Mouse (Mus musculus): ENCODE measurements at regions not wholly inside any gene's neighbourhood (a gene's known extent, or its start where the extent isn't known, plus 50 kb on each side); places are given as distances from the start of the nearest gene placed in this dataset.

DNA sequence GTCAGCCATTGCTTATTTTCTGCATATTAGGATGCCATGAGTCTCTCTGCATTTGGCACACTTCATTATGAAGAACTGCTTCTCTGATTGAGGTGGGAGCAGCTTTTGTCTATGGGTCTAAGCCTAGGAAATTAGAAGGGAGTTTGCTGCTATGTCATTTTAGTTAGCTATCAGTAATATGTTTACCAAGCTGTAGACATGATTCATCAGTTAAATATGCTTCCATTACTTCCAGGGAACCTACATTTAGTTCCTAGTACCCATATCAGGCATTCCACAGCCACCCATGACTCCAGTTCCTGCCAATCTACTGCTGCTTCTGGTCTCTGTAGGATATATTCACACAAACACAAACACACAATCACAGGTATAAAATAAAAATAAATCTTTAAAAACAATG is 287.4 kb downstream of the Mat2b start:
- Histone ChIP-seq H3K79me2 (replicated peaks; ENCODE audit: control insufficient read depth, extremely low read depth, insufficient read depth, poor library complexity, severe bottlenecking) (no peaks in the 10 kb centered on the region), H3K4me1 (ENCODE audit: control insufficient read depth in 1 of 2, insufficient read depth in 2 of 2) (peaks cover 1 to 2% of the 10 kb centered on the region in 2 experiments; a peak in 3 of 4 replicates), H3K9ac (ENCODE audit: insufficient read depth, low read depth) (no peak overlapping the region), H3K9me3 (replicated peaks; ENCODE audit: low read length) (no peaks in the 10 kb centered on the region), H3K4me2 (ENCODE audit: insufficient read depth, low read depth, poor library complexity, severe bottlenecking) (no peak overlapping the region), H3K4me3 (replicated peaks in 1 of 3; ENCODE audit: low read depth in 2 of 3, low read length in 2 of 3, poor library complexity in 1 of 3) (no peak overlapping the region), H3K36me3 (replicated peaks in 1 of 2; ENCODE audit: control insufficient read depth in 1 of 2, insufficient read depth in 1 of 2, low read length in 1 of 2) (no peaks in the 10 kb centered on the region), H3K27me3 (replicated peaks) (no peaks in the 10 kb centered on the region), H3K27ac (ENCODE audit: insufficient read depth, low read depth) (no peak overlapping the region)
- dilution Hi-C loops (cut with MboI; ENCODE audit: extremely low pct_ligation_motif_present, extremely low pct_unique_long_range_greater_than_20kb, low sequenced_read_pairs) (no loop called here), in situ Hi-C loops (cut with MboI; ENCODE audit: low pct_ligation_motif_present, low pct_unique_long_range_greater_than_20kb, low sequenced_read_pairs) (no loop called here)
- no peak for TF ChIP-seq ZMIZ1 (IDR thresholded peaks at IDR 0.05; ENCODE audit: low read depth, low read length)
- TF ChIP-seq MAX (IDR thresholded peaks at IDR 0.05; ENCODE audit: low read length): no peak
- no peak for TF ChIP-seq RCOR1 (conservative IDR thresholded peaks at IDR 0.05; ENCODE audit: low read depth, low read length)
- no peak for TF ChIP-seq ETS1 (conservative IDR thresholded peaks at IDR 0.05; ENCODE audit: low read depth, low read length)
- no peak for TF ChIP-seq IRF4 (IDR thresholded peaks at IDR 0.05; ENCODE audit: low read depth, low read length)
- no peak for DNase-seq (ENCODE audit: extremely low read depth)

DNA sequence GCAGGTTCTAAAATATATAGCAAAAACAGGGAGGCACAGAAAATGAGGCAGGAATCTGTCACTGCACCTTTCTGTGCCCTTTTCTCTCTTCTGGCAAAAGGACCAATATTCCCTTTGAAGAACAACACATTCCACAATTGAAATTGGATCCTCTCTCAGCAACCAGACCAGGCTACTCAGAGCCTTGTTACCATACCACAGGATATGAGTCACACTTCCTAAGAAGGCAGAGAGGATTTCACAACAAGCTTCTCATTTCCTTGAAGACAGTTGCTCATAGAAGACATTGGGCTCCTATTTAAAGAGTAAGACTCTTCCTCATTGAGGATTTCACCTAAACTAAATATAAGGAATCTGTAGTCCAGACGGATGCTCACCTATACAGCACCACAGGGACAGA is 292.8 kb downstream of the Mat2b start:
- Histone ChIP-seq H3K4me1 (ENCODE audit: control insufficient read depth in 1 of 2, insufficient read depth in 2 of 2) (peaks cover 2 to 12% of the 10 kb centered on the region in 2 experiments; a peak in 3 of 4 replicates), H3K4me2 (ENCODE audit: insufficient read depth, low read depth, poor library complexity, severe bottlenecking) (no peak overlapping the region), H3K9ac (ENCODE audit: insufficient read depth, low read depth) (no peak overlapping the region), H3K36me3 (replicated peaks in 1 of 2; ENCODE audit: control insufficient read depth in 1 of 2, insufficient read depth in 1 of 2, low read length in 1 of 2) (no peaks in the 10 kb centered on the region), H3K9me3 (replicated peaks; ENCODE audit: low read length) (no peaks in the 10 kb centered on the region), H3K27me3 (replicated peaks) (no peaks in the 10 kb centered on the region), H3K4me3 (replicated peaks in 1 of 3; ENCODE audit: low read depth in 2 of 3, low read length in 2 of 3, poor library complexity in 1 of 3) (no peak overlapping the region), H3K79me2 (replicated peaks; ENCODE audit: control insufficient read depth, extremely low read depth, insufficient read depth, poor library complexity, severe bottlenecking) (no peaks in the 10 kb centered on the region), H3K27ac (ENCODE audit: insufficient read depth, low read depth) (no peak overlapping the region)
- TF ChIP-seq POLR2AphosphoS2 (IDR thresholded peaks at IDR 0.05; ENCODE audit: low read depth, low read length) (no peak), HCFC1 (IDR thresholded peaks at IDR 0.05; ENCODE audit: low read depth, low read length) (no peak), ZNF384 (IDR thresholded peaks at IDR 0.05; ENCODE audit: low read depth, low read length) (no peak), KAT2A (IDR thresholded peaks at IDR 0.05; ENCODE audit: insufficient replicate concordance, low read length) (no peak), EP300 (IDR thresholded peaks at IDR 0.05; ENCODE audit: low read length) (peak; percentile 67; the same call in 1 of the 2 replicates)
- in situ Hi-C loops (cut with MboI; ENCODE audit: low pct_ligation_motif_present, low pct_unique_long_range_greater_than_20kb, low sequenced_read_pairs): no loop called here
- dilution Hi-C loops (cut with MboI; ENCODE audit: extremely low pct_ligation_motif_present, extremely low pct_unique_long_range_greater_than_20kb, low sequenced_read_pairs): no loop called here
- peak; percentile 16 for DNase-seq (ENCODE audit: extremely low read depth)

DNA sequence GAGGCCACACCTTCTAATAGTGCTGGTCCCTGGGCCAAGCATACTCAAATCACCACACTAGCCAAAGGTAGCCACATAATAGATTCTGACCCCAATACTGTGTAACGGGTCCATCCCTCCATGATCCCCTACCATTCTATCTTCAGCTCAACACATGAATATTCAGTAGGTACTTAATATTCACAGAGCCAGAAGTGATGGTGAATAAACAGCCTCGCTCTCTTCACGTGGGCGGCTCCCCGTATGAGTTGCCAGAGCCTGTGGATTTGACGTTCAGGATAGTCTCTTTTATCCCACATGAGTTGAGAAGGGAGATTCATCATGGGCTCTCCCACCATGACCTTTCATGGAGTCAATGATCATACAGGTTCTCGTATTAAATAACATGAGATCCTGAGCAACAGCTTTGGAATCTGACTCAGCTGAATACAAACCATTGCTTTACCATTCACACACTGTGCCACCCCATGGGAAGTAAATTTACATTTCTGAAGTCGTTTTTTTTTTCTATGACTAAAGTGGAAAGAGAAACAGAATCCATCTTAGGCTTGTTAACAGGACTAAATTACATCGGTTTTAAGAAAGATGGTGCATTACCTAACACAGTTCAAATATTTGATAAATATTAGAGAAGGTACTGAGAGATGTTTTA is 297.4 kb downstream of the Mat2b start:
- in situ Hi-C loops (cut with MboI; ENCODE audit: low pct_ligation_motif_present, low pct_unique_long_range_greater_than_20kb, low sequenced_read_pairs): no loop called here
- no peak overlapping the region for H3K9ac ChIP-seq (ENCODE audit: insufficient read depth, low read depth)
- no peak overlapping the region for H3K27ac ChIP-seq (ENCODE audit: insufficient read depth, low read depth)
- no peaks in the 10 kb centered on the region for H3K9me3 ChIP-seq (replicated peaks; ENCODE audit: low read length)
- H3K4me2 ChIP-seq (ENCODE audit: insufficient read depth, low read depth, poor library complexity, severe bottlenecking): no peak overlapping the region
- no peak for DNase-seq (ENCODE audit: extremely low read depth)
- dilution Hi-C loops (cut with MboI; ENCODE audit: extremely low pct_ligation_motif_present, extremely low pct_unique_long_range_greater_than_20kb, low sequenced_read_pairs): no loop called here
- no peaks in the 10 kb centered on the region for H3K27me3 ChIP-seq (replicated peaks)
- no peaks in the 10 kb centered on the region for H3K79me2 ChIP-seq (replicated peaks; ENCODE audit: control insufficient read depth, extremely low read depth, insufficient read depth, poor library complexity, severe bottlenecking)
- H3K4me3 ChIP-seq (replicated peaks in 1 of 3; ENCODE audit: low read depth in 2 of 3, low read length in 2 of 3, poor library complexity in 1 of 3): no peak overlapping the region
- H3K4me1 ChIP-seq (ENCODE audit: control insufficient read depth in 1 of 2, insufficient read depth in 2 of 2): peaks cover under 1 to 13% of the 10 kb centered on the region in 2 experiments; a peak in 3 of 4 replicates
- H3K36me3 ChIP-seq (replicated peaks in 1 of 2; ENCODE audit: control insufficient read depth in 1 of 2, insufficient read depth in 1 of 2, low read length in 1 of 2): no peaks in the 10 kb centered on the region
- no peak for TF ChIP-seq BHLHE40 (IDR thresholded peaks at IDR 0.05; ENCODE audit: low read depth, low read length)
- no peak for TF ChIP-seq HCFC1 (IDR thresholded peaks at IDR 0.05; ENCODE audit: low read depth, low read length)
- TF ChIP-seq USF1 (IDR thresholded peaks at IDR 0.05; ENCODE audit: low read depth, low read length): no peak
- no peak for TF ChIP-seq PAX5 (IDR thresholded peaks at IDR 0.05; ENCODE audit: low read length)
- peak; percentile 67 for TF ChIP-seq ZNF384 (IDR thresholded peaks at IDR 0.05; ENCODE audit: low read depth, low read length)
